Mouse (Mus musculus) layer of hippocampus, adult 6 months (tissue): ENCODE measurements around the gene Lrrc61. TPM values are rescaled to one million over a fixed set of nuclear protein-coding genes. Genes with fewer than 3 reads are reported as not detected.

Source experiments
- long read RNA-seq, 2 experiments: library from polyadenylated mRNA; unstranded; transcript quantifications; one replicate each; pipeline ENCODE4 v2.0.0; 2019 to 2020
- polyA plus RNA-seq: library from polyadenylated mRNA; unstranded; fragments of <200 nt; fragmentation: Nextera tagmentation; gene quantifications from 2 replicates; pipeline ENCODE4 v1.2.3, GENCODE M21; 2021

Lrrc61 gene
- 30.6 and 38.0 TPM in 2 replicates for polyA plus RNA-seq
- long read RNA-seq, experiment 1, transcript Lrrc61-204 (2 exons, 374 nt) = major isoform, 6 of 18 reads
- long read RNA-seq, experiment 1, partial matches to known transcripts = 0 of 18 reads
- long read RNA-seq, experiment 1, other reads (novel, unspliced or antisense) = 6 of 18 reads
- long read RNA-seq, experiment 2, transcript Lrrc61-205 (3 exons, 666 nt) = minor isoform, 7 of 71 reads
- long read RNA-seq, experiment 2, transcript Lrrc61-204 (2 exons, 374 nt) = minor isoform, 15 of 71 reads
- long read RNA-seq, experiment 2, transcript Lrrc61-202 (3 exons, 2,913 nt) = major isoform, 21 of 71 reads
- long read RNA-seq, experiment 2, transcript Lrrc61-203 (3 exons, 308 nt) = minor isoform, 15 of 71 reads
- long read RNA-seq, experiment 2, partial matches to known transcripts = 0 of 71 reads
- long read RNA-seq, experiment 2, other reads (novel, unspliced or antisense) = 7 of 71 reads

GRCm38 (mm10) chr6:48554280-48555103 lies at the start of gene Lrrc61:
TSS of gene Lrrc61 (plus strand) at chr6:48554796.

GRCm38 (mm10) chr6:48537105-48537954 lies 17.3 kb upstream of the Lrrc61 start, which contains the start of gene Atp6v0e2:
TSS of gene Atp6v0e2 (plus strand) at chr6:48537615.

GRCm38 (mm10) chr6:48572572-48573061 lies 18.0 kb downstream of the Lrrc61 start, which contains the start of gene Rarres2:
TSS of gene Rarres2 (minus strand) at chr6:48572789.

GRCm38 (mm10) chr6:48589194-48589750 lies 34.7 kb downstream of the Lrrc61 start, which contains the start of gene Gm45021:
TSS of gene Gm45021 (plus strand) at chr6:48589610.

GRCm38 (mm10) chr6:48593158-48594042 lies 38.8 kb downstream of the Lrrc61 start, which contains the start of the genes Repin1 and Gm44965:
TSS of gene Repin1 (plus strand) at chr6:48593883.
TSS of gene Gm44965 (plus strand) at chr6:48593941.

GRCm38 (mm10) chr6:48601271-48602079 lies 46.9 kb downstream of the Lrrc61 start, which contains the start of gene Zfp775:
TSS of gene Zfp775 (plus strand) at chr6:48602063.

Other genes with a start within 250 kb of the Lrrc61 start
- 4.3 and 4.4 TPM in 2 replicates for gene Krba1, start 159.2 kb upstream of the Lrrc61 start, polyA plus RNA-seq
- gene Zfp467, start 109.0 kb upstream of the Lrrc61 start, polyA plus RNA-seq = 29.2 and 31.4 TPM in 2 replicates
- gene Sspo, start 106.6 kb upstream of the Lrrc61 start, polyA plus RNA-seq = 0.15 and 0.28 TPM in 2 replicates
- gene Atp6v0e2, start 17.2 kb upstream of the Lrrc61 start, polyA plus RNA-seq = 721 and 840 TPM in 2 replicates
- 55.9 and 70.3 TPM in 2 replicates for gene Rarres2, start 18.0 kb downstream of the Lrrc61 start, polyA plus RNA-seq
- not detected in 2 replicates for gene Gm45021, start 34.8 kb downstream of the Lrrc61 start, polyA plus RNA-seq
- gene Repin1, start 39.1 kb downstream of the Lrrc61 start, polyA plus RNA-seq = 18.9 and 20.9 TPM in 2 replicates
- gene Gm44965, start 39.1 kb downstream of the Lrrc61 start, polyA plus RNA-seq = not detected in 2 replicates
- gene Zfp775, start 47.3 kb downstream of the Lrrc61 start, polyA plus RNA-seq = 5.7 and 6.3 TPM in 2 replicates
- 9.4 and 11.7 TPM in 2 replicates for gene AI854703, start 72.0 kb downstream of the Lrrc61 start, polyA plus RNA-seq
- gene Gimap8, start 92.4 kb downstream of the Lrrc61 start, polyA plus RNA-seq = 0.09 TPM in 1 of 2 replicates, not detected in the other
- 0.26 and 0.59 TPM in 2 replicates for gene Gimap9, start 121.3 kb downstream of the Lrrc61 start, polyA plus RNA-seq
- gene Gimap4, start 129.8 kb downstream of the Lrrc61 start, polyA plus RNA-seq = 0.21 TPM in 1 of 2 replicates, not detected in the other
- 2.7 and 3.0 TPM in 2 replicates for gene Gimap6, start 153.4 kb downstream of the Lrrc61 start, polyA plus RNA-seq
- 0.83 TPM in 1 of 2 replicates, not detected in the other for gene Gm28053, start 163.8 kb downstream of the Lrrc61 start, polyA plus RNA-seq
- gene Gimap7, start 163.8 kb downstream of the Lrrc61 start, polyA plus RNA-seq = 0.11 TPM in 1 of 2 replicates, not detected in the other
- gene Gimap1, start 184.3 kb downstream of the Lrrc61 start, polyA plus RNA-seq = 2.5 and 3.3 TPM in 2 replicates
- gene Gimap5, start 191.4 kb downstream of the Lrrc61 start, polyA plus RNA-seq = 0.60 and 0.82 TPM in 2 replicates
- 0.06 TPM in 1 of 2 replicates, not detected in the other for gene Gimap3, start 216.1 kb downstream of the Lrrc61 start, polyA plus RNA-seq